Mouse (Mus musculus) kidney, adult 2 months (tissue): ENCODE data around the gene Ssr3. TPM values are rescaled to one million over a fixed set of nuclear protein-coding genes. Genes with fewer than 3 reads are reported as not detected.
A peak's percentile ranks its signal among the peaks of the same experiment; 100 is the strongest.

ENCODE experiments used
- DNase-seq: peaks from one replicate; pipeline ENCODE4 v3.0.0; 2021
- H3K27ac ChIP-seq: fragments of 200-500 bp; 2 replicates; pipeline ENCODE4 v1.5.1; 2012; ENCODE audit warnings: low read depth, low read length, control low read depth, inconsistent platforms; ENCODE audit not compliant: insufficient read depth
- H3K27me3 ChIP-seq: fragments of 200-500 bp; replicated peaks from 2 replicates; pipeline ENCODE4 v1.6.1; 2012; ENCODE audit warnings: mild to moderate bottlenecking, moderate library complexity, low read length, inconsistent platforms; ENCODE audit not compliant: control insufficient read depth, insufficient read depth
- H3K36me3 ChIP-seq: fragments of 200-500 bp; 2 replicates; pipeline ENCODE4 v1.6.1; 2012; ENCODE audit warnings: mild to moderate bottlenecking, moderate library complexity, low read length, inconsistent platforms; ENCODE audit not compliant: control insufficient read depth, insufficient read depth
- H3K4me1 ChIP-seq: fragments of 200-500 bp; 2 replicates; pipeline ENCODE4 v1.6.1; 2011; ENCODE audit warnings: low read length; ENCODE audit not compliant: control insufficient read depth, insufficient read depth
- H3K4me3 ChIP-seq: fragments of 200-500 bp; 2 replicates; pipeline ENCODE4 v1.5.1; 2011; ENCODE audit warnings: mild to moderate bottlenecking, low read depth, low read length, control low read depth; ENCODE audit not compliant: insufficient read depth
- CTCF ChIP-seq: fragments of 200-500 bp; conservative IDR thresholded peaks from 2 replicates; pipeline ENCODE4 v1.5.1; 2011; ENCODE audit warnings: low read depth, mild to moderate bottlenecking, control low read depth, low read length, moderate library complexity, mixed read lengths; ENCODE audit not compliant: insufficient read depth, insufficient read length
- POLR2A ChIP-seq: fragments of 200-500 bp; IDR thresholded peaks from one replicate; pipeline ENCODE4 v1.6.1; 2011; ENCODE audit warnings: low read depth, low read length, control low read depth
- WGBS: fragments of 180-500 bp; shearing (Covaris S2); methylation state at CpG from one replicate; pipeline ENCODE4 v1.1.7; 2018; 5-methylcytosine and 5-hydroxymethylcytosine counted together
- polyA plus RNA-seq: library from polyadenylated mRNA; depleted of rRNA; stranded (reverse); fragments of >200 nt; gene quantifications from 2 replicates; pipeline ENCODE4 v1.2.3, GENCODE M21; 2012

Ssr3 gene
- polyA plus RNA-seq, 1 experiment, result 80.8 TPM

GRCm38 (mm10) chr3:65360163-65360969 lies 32.1 kb downstream of the Ssr3 start:
- no peak overlapping the region for H3K4me3 ChIP-seq
- no peaks in the 10 kb centered on the region for H3K36me3 ChIP-seq
- 61% methylated on average over 8 of the region's 8 CpGs for WGBS
- TF ChIP-seq CTCF (no peak), POLR2A (no peak)
- DNase-seq, result no peak
- no peak overlapping the region for H3K27ac ChIP-seq
- no peaks in the 10 kb centered on the region for H3K27me3 ChIP-seq
- H3K4me1 ChIP-seq, result peaks cover 3% of the 10 kb centered on the region; the same call in 1 of the 2 replicates

- Histone ChIP-seq H3K4me3 (no peak overlapping the region), H3K27me3 (no peaks in the 10 kb centered on the region), H3K4me1 (peaks cover 3% of the 10 kb centered on the region; the same call in 1 of the 2 replicates), H3K36me3 (no peaks in the 10 kb centered on the region), H3K27ac (no peak overlapping the region)
- TF ChIP-seq CTCF (no peak), POLR2A (no peak)
- no peak for DNase-seq
- WGBS, result 48% methylated on average over 2 of the region's 2 CpGs
These were observed 33.6 kb downstream of the Ssr3 start for GRCm38 (mm10) chr3:65358841-65359240.

GRCm38 (mm10) chr3:65358275-65358674 lies 34.1 kb downstream of the Ssr3 start:
- DNase-seq, result no peak
- Histone ChIP-seq H3K4me1 (peaks cover 3% of the 10 kb centered on the region; the same call in 1 of the 2 replicates), H3K4me3 (no peak overlapping the region), H3K36me3 (no peaks in the 10 kb centered on the region), H3K27me3 (no peaks in the 10 kb centered on the region), H3K27ac (no peak overlapping the region)
- WGBS, result 66% methylated on average over 2 of the region's 2 CpGs
- no peak for TF ChIP-seq CTCF
- no peak for TF ChIP-seq POLR2A

- no peak overlapping the region for H3K4me3 ChIP-seq
- no peak overlapping the region for H3K27ac ChIP-seq
- no peak for DNase-seq
- TF ChIP-seq POLR2A, result no peak
- no peak for TF ChIP-seq CTCF
- WGBS, result 71% methylated on average over 6 of the region's 6 CpGs
- H3K36me3 ChIP-seq, result no peaks in the 10 kb centered on the region
- no peaks in the 10 kb centered on the region for H3K27me3 ChIP-seq
- peaks cover 3% of the 10 kb centered on the region; the same call in 1 of the 2 replicates for H3K4me1 ChIP-seq
These were observed 36.9 kb downstream of the Ssr3 start for GRCm38 (mm10) chr3:65355479-65355878.

GRCm38 (mm10) chr3:65353263-65354037 lies 39.0 kb downstream of the Ssr3 start:
- Histone ChIP-seq H3K4me3 (no peak overlapping the region), H3K4me1 (no peaks in the 10 kb centered on the region), H3K27ac (no peak overlapping the region), H3K36me3 (no peaks in the 10 kb centered on the region), H3K27me3 (no peaks in the 10 kb centered on the region)
- TF ChIP-seq CTCF, result no peak
- TF ChIP-seq POLR2A, result no peak
- 54% methylated on average over 10 of the region's 10 CpGs for WGBS
- no peak for DNase-seq

- Histone ChIP-seq H3K4me3 (no peak overlapping the region), H3K27me3 (no peaks in the 10 kb centered on the region), H3K36me3 (no peaks in the 10 kb centered on the region), H3K27ac (no peak overlapping the region), H3K4me1 (no peaks in the 10 kb centered on the region)
- no peak for TF ChIP-seq POLR2A
- TF ChIP-seq CTCF, result 0 out of 2 replicates have a peak, but pooled peaks have one; percentile 5
- 39% methylated on average over 4 of the region's 4 CpGs for WGBS
- DNase-seq, result no peak
These were observed 39.9 kb downstream of the Ssr3 start for GRCm38 (mm10) chr3:65352278-65353127.

- TF ChIP-seq CTCF, result no peak
- no peak for TF ChIP-seq POLR2A
- Histone ChIP-seq H3K4me1 (no peaks in the 10 kb centered on the region), H3K27me3 (no peaks in the 10 kb centered on the region; the same call in 1 of the 2 replicates), H3K27ac (no peak overlapping the region), H3K4me3 (no peak overlapping the region), H3K36me3 (no peaks in the 10 kb centered on the region)
- 92% methylated on average over 1 of the region's 1 CpGs for WGBS
- DNase-seq, result no peak
These were observed 46.2 kb downstream of the Ssr3 start for GRCm38 (mm10) chr3:65346176-65346575.
